Mouse (Mus musculus): ENCODE measurements around the gene Pagr1b. TPM values are rescaled to one million over a fixed set of nuclear protein-coding genes. Genes with fewer than 3 reads are reported as not detected.

The Pagr1b gene
- polyA plus RNA-seq, 1 experiment = 17.6 TPM

- H3K4me1 ChIP-seq (ENCODE audit: control insufficient read depth, insufficient read depth, low read length) = peaks cover 19% of the 10 kb centered on the region
- H3K4me3 ChIP-seq (ENCODE audit: insufficient read depth, low read length) = no peak overlapping the region
- TF ChIP-seq POLR2A (IDR thresholded peaks at IDR 0.05; ENCODE audit: borderline replicate concordance, low read depth, low read length) (no peak), CTCF (IDR thresholded peaks at IDR 0.05; ENCODE audit: low read depth, low read length) (no peak)
- H3K27ac ChIP-seq (ENCODE audit: insufficient read depth, low read depth, low read length) = no peak overlapping the region
These were observed 61.2 kb downstream of the Pagr1b start for GRCm38 (mm10) chr7:126955125-126955524.

GRCm38 (mm10) chr7:126952646-126953045 lies 63.6 kb downstream of the Pagr1b start:
- Histone ChIP-seq H3K4me1 (ENCODE audit: control insufficient read depth, insufficient read depth, low read length) (peaks cover 21% of the 10 kb centered on the region), H3K27ac (ENCODE audit: insufficient read depth, low read depth, low read length) (no peak overlapping the region), H3K4me3 (ENCODE audit: insufficient read depth, low read length) (no peak overlapping the region)
- TF ChIP-seq POLR2A (IDR thresholded peaks at IDR 0.05; ENCODE audit: borderline replicate concordance, low read depth, low read length) = no peak

- TF ChIP-seq CTCF (IDR thresholded peaks at IDR 0.05; ENCODE audit: low read depth, low read length) = no peak
- no peak overlapping the region for H3K4me3 ChIP-seq (ENCODE audit: insufficient read depth, low read length)
- H3K27ac ChIP-seq (ENCODE audit: insufficient read depth, low read depth, low read length) = no peak overlapping the region
- peaks cover 21% of the 10 kb centered on the region for H3K4me1 ChIP-seq (ENCODE audit: control insufficient read depth, insufficient read depth, low read length)
These were observed 64.5 kb downstream of the Pagr1b start for GRCm38 (mm10) chr7:126951741-126952140.

Other genes starting within 250 kb of the Pagr1b start
- 392 and 412 TPM in 2 replicates for gene Ypel3, start 239.5 kb downstream of the Pagr1b start, polyA plus RNA-seq (2012; ENCODE audit: insufficient read depth, insufficient read length, missing spikeins)
- gene Tbx6, start 235.0 kb downstream of the Pagr1b start, polyA plus RNA-seq (2012; ENCODE audit: insufficient read depth, insufficient read length, missing spikeins) = 1.9 and 2.8 TPM in 2 replicates
- gene Ppp4c, start 224.0 kb downstream of the Pagr1b start, polyA plus RNA-seq (2012; ENCODE audit: insufficient read depth, insufficient read length, missing spikeins) = 153 and 164 TPM in 2 replicates
- gene Fam57b, start 218.8 kb downstream of the Pagr1b start, polyA plus RNA-seq (2012; ENCODE audit: insufficient read depth, insufficient read length, missing spikeins) = 0.74 and 0.85 TPM in 2 replicates
- not detected in 2 replicates for gene 4930451I11Rik, start 184.8 kb downstream of the Pagr1b start, polyA plus RNA-seq (2012; ENCODE audit: insufficient read depth, insufficient read length, missing spikeins)
- gene Doc2a, start 169.1 kb downstream of the Pagr1b start, polyA plus RNA-seq (2012; ENCODE audit: insufficient read depth, insufficient read length, missing spikeins) = not detected in 2 replicates
- gene Hirip3, start 154.5 kb downstream of the Pagr1b start, polyA plus RNA-seq (2012; ENCODE audit: insufficient read depth, insufficient read length, missing spikeins) = 32.0 and 33.5 TPM in 2 replicates
- 67.0 and 72.6 TPM in 2 replicates for gene Ino80e, start 154.1 kb downstream of the Pagr1b start, polyA plus RNA-seq (2012; ENCODE audit: insufficient read depth, insufficient read length, missing spikeins)
- gene Taok2, start 131.8 kb downstream of the Pagr1b start, polyA plus RNA-seq (2012; ENCODE audit: insufficient read depth, insufficient read length, missing spikeins) = 58.5 and 66.8 TPM in 2 replicates
- 74.2 and 75.9 TPM in 2 replicates for gene Tmem219, start 93.6 kb downstream of the Pagr1b start, polyA plus RNA-seq (2012; ENCODE audit: insufficient read depth, insufficient read length, missing spikeins)
- 16.2 and 17.5 TPM in 2 replicates for gene Kctd13, start 87.6 kb downstream of the Pagr1b start, polyA plus RNA-seq (2012; ENCODE audit: insufficient read depth, insufficient read length, missing spikeins)
- gene Asphd1, start 66.9 kb downstream of the Pagr1b start, polyA plus RNA-seq (2012; ENCODE audit: insufficient read depth, insufficient read length, missing spikeins) = not detected in 2 replicates
- 1.6 and 2.6 TPM in 2 replicates for gene Sez6l2, start 65.9 kb downstream of the Pagr1b start, polyA plus RNA-seq (2012; ENCODE audit: insufficient read depth, insufficient read length, missing spikeins)
- 112 and 118 TPM in 2 replicates for gene Cdipt, start 40.6 kb downstream of the Pagr1b start, polyA plus RNA-seq (2012; ENCODE audit: insufficient read depth, insufficient read length, missing spikeins)
- 7.3 and 7.4 TPM in 2 replicates for gene Cdiptos, start 40.4 kb downstream of the Pagr1b start, polyA plus RNA-seq (2012; ENCODE audit: insufficient read depth, insufficient read length, missing spikeins)
- 95.9 and 96.2 TPM in 2 replicates for gene Mvp, start 1.9 kb downstream of the Pagr1b start, polyA plus RNA-seq (2012; ENCODE audit: insufficient read depth, insufficient read length, missing spikeins)
- 20.3 and 22.2 TPM in 2 replicates for gene Pagr1a, start 868 bp upstream of the Pagr1b start, polyA plus RNA-seq (2012; ENCODE audit: insufficient read depth, insufficient read length, missing spikeins)
- 31.3 and 44.3 TPM in 2 replicates for gene Gm42742, start 4.6 kb upstream of the Pagr1b start, polyA plus RNA-seq (2012; ENCODE audit: insufficient read depth, insufficient read length, missing spikeins)
- gene Prrt2, start 4.7 kb upstream of the Pagr1b start, polyA plus RNA-seq (2012; ENCODE audit: insufficient read depth, insufficient read length, missing spikeins) = 2.8 TPM in 1 of 2 replicates, not detected in the other
- gene Maz, start 10.6 kb upstream of the Pagr1b start, polyA plus RNA-seq (2012; ENCODE audit: insufficient read depth, insufficient read length, missing spikeins) = 161 and 164 TPM in 2 replicates
- gene Kif22, start 26.0 kb upstream of the Pagr1b start, polyA plus RNA-seq (2012; ENCODE audit: insufficient read depth, insufficient read length, missing spikeins) = 40.8 and 48.5 TPM in 2 replicates
- not detected in 2 replicates for gene Zg16, start 70.8 kb upstream of the Pagr1b start, polyA plus RNA-seq (2012; ENCODE audit: insufficient read depth, insufficient read length, missing spikeins)
- 41.2 and 41.4 TPM in 2 replicates for gene AI467606, start 74.9 kb upstream of the Pagr1b start, polyA plus RNA-seq (2012; ENCODE audit: insufficient read depth, insufficient read length, missing spikeins)
- 0.71 TPM in 1 of 2 replicates, not detected in the other for gene Qprt, start 105.7 kb upstream of the Pagr1b start, polyA plus RNA-seq (2012; ENCODE audit: insufficient read depth, insufficient read length, missing spikeins)
- gene Spn, start 121.3 kb upstream of the Pagr1b start, polyA plus RNA-seq (2012; ENCODE audit: insufficient read depth, insufficient read length, missing spikeins) = 34.5 and 36.3 TPM in 2 replicates
- gene Cd2bp2, start 179.6 kb upstream of the Pagr1b start, polyA plus RNA-seq (2012; ENCODE audit: insufficient read depth, insufficient read length, missing spikeins) = 58.0 and 58.5 TPM in 2 replicates
- 67.2 and 71.7 TPM in 2 replicates for gene Tbc1d10b, start 192.0 kb upstream of the Pagr1b start, polyA plus RNA-seq (2012; ENCODE audit: insufficient read depth, insufficient read length, missing spikeins)
- gene Mylpf, start 192.4 kb upstream of the Pagr1b start, polyA plus RNA-seq (2012; ENCODE audit: insufficient read depth, insufficient read length, missing spikeins) = 3.9 and 6.9 TPM in 2 replicates
- gene Zfp553, start 216.6 kb upstream of the Pagr1b start, polyA plus RNA-seq (2012; ENCODE audit: insufficient read depth, insufficient read length, missing spikeins) = 6.5 and 6.8 TPM in 2 replicates
- 2.9 and 5.8 TPM in 2 replicates for gene Sept1, start 216.6 kb upstream of the Pagr1b start, polyA plus RNA-seq (2012; ENCODE audit: insufficient read depth, insufficient read length, missing spikeins)
- gene Zfp771, start 227.8 kb upstream of the Pagr1b start, polyA plus RNA-seq (2012; ENCODE audit: insufficient read depth, insufficient read length, missing spikeins) = 10.9 and 12.4 TPM in 2 replicates
- gene Dctpp1, start 244.2 kb upstream of the Pagr1b start, polyA plus RNA-seq (2012; ENCODE audit: insufficient read depth, insufficient read length, missing spikeins) = 25.6 and 27.3 TPM in 2 replicates

Data from bone marrow macrophage, adult 2 months (primary cell).